Mouse (Mus musculus) c-Kit-positive CD71-negative TER-119-negative erythroid progenitor cells, embryonic 14.5 days (primary cell): ENCODE data around the gene Enox1.

Experiments
- DNase-seq: peaks from one replicate; pipeline ENCODE4 v3.0.0-alpha.2; 2013; ENCODE audit warnings: low read depth

Gene Enox1

GRCm38 (mm10) chr14:77626557-77627507, 470.3 kb downstream of the Enox1 start:
- DNase-seq: no peak

- no peak for DNase-seq
Measured at GRCm38 (mm10) chr14:77632466-77633171, 476.1 kb downstream of the Enox1 start.

DNA sequence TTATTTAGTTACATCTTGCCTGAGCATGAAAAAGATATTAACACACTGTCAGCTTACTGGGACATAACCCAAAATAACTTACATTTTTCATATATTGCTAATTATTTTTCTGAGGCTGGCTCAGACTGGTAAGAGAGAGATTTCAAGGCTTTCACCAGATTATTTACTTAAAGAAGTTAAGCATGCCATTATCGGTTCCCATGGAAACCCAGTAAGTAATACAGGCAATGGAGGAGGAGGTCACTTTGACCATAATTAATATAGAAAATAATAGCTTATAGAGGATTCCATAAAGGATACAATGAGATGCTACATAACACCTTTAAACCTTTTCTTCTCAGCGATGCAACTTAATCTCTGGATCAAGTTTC, 476.6 kb downstream of the Enox1 start:
- no peak for DNase-seq

DNA sequence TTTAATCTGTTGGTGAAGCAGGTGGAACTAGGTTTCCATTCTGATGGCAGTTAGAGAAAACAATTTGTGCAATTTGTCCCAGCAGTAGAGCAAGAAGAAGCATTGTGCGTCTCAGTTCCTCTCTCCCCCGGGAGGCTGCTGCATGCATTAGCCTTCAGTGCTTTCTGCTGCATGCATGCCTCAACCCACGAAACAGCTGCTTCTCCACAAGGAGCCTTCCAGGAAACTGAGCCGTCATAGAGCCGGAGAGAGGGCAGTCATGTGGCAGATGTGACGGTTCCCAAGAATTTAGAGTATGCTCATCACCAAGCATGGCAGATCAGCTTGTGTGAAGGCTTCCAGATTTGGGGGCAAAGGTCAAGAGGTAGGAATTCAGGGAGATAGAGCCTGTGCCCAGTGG, 480.4 kb downstream of the Enox1 start:
- no peak for DNase-seq

- DNase-seq: no peak
Measured at GRCm38 (mm10) chr14:77638148-77638547, 481.6 kb downstream of the Enox1 start.

- DNase-seq: no peak
Measured at GRCm38 (mm10) chr14:77638616-77639015, 482.1 kb downstream of the Enox1 start.

GRCm38 (mm10) chr14:77639586-77639985, 483.0 kb downstream of the Enox1 start:
- DNase-seq: no peak

- no peak for DNase-seq
Measured at GRCm38 (mm10) chr14:77642314-77642713, 485.8 kb downstream of the Enox1 start.

DNA sequence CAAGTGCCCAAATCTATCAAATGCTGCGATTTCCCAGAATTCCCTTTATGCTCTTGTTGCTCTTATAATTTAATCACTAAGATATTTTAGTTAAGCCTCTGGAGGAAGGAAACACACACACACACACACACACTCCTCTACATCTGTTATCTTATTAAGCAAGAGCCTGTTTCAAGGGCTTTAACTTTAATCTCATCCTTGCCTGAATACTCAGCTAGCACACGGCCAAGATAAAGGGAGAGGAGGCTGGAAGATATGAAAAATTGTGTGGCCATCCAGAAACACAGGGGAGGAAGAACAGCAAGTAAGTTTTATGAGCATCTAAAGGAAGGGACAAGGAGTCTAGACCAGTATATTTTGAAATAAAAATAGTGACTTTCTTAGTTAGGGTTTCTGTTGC, 489.6 kb downstream of the Enox1 start:
- DNase-seq: no peak

- no peak for DNase-seq
Measured at GRCm38 (mm10) chr14:77647017-77647416, 490.5 kb downstream of the Enox1 start.

- no peak for DNase-seq
Measured at GRCm38 (mm10) chr14:77648305-77648704, 491.7 kb downstream of the Enox1 start.

DNA sequence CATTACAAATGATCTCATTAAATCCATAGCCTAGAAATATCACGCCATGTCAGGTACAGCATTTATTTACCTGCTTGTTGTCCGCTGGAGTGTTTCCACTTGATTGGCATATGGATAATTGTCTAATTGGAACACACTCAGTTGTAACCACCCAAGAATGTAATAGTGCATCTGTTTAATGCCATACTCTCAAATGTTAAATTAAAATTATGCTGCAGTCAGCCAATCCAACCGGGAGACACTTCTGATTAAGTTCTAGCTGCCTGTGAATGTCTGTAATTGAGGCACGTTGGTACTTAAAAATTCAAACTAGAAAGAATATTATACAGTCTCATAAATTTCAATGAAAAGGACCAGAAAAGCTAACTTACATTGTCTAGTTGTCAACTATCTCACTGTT, 502.2 kb downstream of the Enox1 start:
- no peak for DNase-seq

DNA sequence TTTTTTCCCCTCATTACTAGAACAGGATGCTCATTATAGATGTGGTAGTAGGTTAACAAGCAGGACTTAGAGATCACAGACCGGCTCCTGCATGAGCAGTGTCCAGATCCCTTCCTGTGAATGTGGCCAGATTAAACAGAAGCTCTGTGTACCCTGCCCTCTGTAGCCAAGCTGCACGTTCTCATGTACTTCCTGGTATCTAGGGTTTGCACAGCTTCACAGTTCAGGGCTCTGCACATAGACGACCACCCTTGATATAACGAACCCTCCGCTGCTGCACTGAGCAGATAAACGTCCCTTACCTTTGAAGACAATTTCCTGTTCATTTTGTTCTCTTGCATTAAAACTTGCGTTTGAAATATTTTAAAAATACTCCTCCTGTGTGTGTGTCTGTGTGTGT, 505.7 kb downstream of the Enox1 start:
- DNase-seq: no peak

- no peak for DNase-seq
Measured at GRCm38 (mm10) chr14:77662994-77663393, 506.4 kb downstream of the Enox1 start.

- DNase-seq: no peak
Measured at GRCm38 (mm10) chr14:77668096-77668495, 511.5 kb downstream of the Enox1 start.

DNA sequence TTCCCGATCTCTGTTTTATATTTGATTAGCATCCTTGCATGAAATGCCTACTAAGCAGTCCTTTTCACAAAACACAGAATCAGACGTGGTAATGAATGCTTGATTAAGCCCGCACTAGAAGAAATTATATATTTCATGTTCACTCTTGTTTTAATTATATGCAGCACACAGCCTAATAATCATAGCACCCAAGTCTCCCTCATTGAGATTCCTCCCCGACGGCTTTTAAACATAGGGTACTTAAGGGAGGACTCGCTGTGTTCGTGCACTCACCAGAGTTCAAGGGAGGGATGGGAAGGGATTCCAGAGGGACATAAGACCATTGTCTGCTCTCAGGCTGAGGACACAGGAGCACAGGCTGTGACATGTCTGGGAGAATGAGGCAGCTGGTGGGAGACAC, 512.9 kb downstream of the Enox1 start:
- no peak for DNase-seq

GRCm38 (mm10) chr14:77670945-77671344, 514.4 kb downstream of the Enox1 start:
- DNase-seq: no peak

- no peak for DNase-seq
Measured at GRCm38 (mm10) chr14:77671961-77672360, 515.4 kb downstream of the Enox1 start.

DNA sequence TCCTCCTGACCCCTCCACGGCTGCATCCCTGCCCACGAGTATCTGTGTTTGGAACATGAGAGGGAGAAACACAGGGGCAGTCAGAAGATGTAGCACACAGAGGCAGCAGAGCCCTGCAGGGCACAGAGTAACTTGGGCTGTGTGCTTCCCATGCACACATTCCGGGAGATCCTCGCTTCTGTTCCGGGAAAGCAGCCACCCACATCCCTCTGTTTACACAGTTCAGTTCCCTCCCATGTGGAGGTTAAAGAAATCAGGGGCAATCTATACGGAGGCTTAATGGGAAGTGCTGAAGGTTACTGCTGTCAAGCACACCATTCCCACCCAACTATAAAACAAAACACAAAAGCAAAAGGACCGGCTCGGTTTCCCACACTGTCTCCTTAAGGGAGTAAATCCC, 516.6 kb downstream of the Enox1 start:
- no peak for DNase-seq

- no peak for DNase-seq
Measured at GRCm38 (mm10) chr14:77677951-77678350, 521.4 kb downstream of the Enox1 start.

DNA sequence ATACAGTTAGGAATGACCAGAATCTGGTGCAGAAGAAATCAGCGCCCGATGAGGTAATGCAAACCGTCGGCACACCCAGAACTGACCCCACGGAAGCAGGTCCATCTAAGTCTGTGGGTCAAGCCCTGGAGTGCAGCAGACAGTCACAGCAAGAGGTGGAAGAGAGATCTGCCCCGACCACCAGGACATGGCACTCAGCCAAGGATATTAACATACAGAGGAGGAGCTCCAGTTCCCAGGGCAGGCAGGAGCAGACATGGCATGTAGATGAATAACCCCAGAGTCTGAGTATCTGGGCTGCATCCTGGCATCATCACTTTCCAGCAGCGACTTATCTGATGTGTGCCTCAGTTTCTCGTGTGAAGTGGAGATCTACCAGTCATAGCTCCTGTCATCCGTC, 523.3 kb downstream of the Enox1 start:
- DNase-seq: no peak

GRCm38 (mm10) chr14:77682888-77683555, 526.5 kb downstream of the Enox1 start:
- DNase-seq: no peak

- DNase-seq: no peak
Measured at GRCm38 (mm10) chr14:77689816-77690215, 533.3 kb downstream of the Enox1 start.
